Mouse (Mus musculus) mouse embryonic stem cell (cell line): ENCODE measurements around the gene Svs5.

Source experiments
- in situ Hi-C, 2 experiments: fragments of 300-500 bp; cut with MboI; formaldehyde crosslinking; loops; 1 replicate in 1 of 2; 3 replicates in 1 of 2; pipeline ENCODE4 v1.14.3; 2019 to 2020; ENCODE audit warnings: low sequenced_read_pairs in 2 of 2, low pct_unique_long_range_greater_than_20kb in 1 of 2, mixed read lengths in 1 of 2; ENCODE audit not compliant: unreplicated experiment in 1 of 2

Gene Svs5

DNA sequence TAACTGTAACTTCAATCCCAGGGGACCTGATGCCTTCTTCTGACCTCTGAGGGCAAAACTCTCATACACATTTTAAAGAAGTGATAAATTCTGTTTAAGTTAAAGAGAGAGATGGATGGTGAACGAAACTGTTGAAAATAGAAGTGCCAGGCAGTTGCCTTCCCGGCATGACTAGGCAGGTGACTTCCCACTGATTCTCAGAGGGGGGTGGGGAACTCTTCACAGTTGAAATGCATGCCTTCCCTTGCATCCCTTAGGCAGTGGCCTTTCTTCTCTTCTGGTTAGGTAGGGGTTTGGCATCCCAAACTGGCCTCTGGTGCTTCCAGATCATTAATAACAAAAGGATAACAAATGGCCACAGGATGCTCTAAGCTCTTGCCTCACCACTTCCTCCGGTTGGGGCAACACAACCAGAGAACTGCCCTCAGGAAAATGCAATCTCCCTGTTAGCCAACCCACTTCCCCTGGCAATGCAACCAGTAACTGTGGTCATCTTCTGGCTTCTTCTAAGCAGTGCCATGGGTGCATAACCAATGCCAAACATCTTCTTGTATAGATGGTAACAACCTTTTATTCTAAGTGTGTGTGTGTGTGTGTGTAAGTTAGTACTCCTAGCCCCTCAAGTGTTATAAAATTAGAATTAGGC, 40.0 kb downstream of the Svs5 start:
- in situ Hi-C loops: no loop called here

DNA sequence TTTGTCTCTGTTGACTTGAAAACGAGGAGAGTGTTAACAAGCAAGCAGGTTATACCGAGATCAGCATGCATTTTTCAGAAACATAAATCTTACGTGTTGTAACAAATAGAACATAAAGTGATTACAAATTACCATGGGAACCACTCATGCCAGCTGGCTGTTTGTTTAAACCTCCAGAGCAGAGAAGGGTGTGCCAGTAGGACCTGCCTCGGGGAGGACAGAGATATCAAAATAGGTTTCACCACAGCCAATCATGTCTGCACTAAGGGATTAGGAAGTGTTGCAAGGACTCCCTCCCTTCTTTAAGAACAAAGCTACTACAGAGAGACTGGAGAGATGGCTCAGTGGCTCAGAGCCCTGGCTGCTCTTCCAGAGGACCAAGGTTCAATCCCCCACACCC, 40.6 kb downstream of the Svs5 start:
- in situ Hi-C loops: no loop called here

DNA sequence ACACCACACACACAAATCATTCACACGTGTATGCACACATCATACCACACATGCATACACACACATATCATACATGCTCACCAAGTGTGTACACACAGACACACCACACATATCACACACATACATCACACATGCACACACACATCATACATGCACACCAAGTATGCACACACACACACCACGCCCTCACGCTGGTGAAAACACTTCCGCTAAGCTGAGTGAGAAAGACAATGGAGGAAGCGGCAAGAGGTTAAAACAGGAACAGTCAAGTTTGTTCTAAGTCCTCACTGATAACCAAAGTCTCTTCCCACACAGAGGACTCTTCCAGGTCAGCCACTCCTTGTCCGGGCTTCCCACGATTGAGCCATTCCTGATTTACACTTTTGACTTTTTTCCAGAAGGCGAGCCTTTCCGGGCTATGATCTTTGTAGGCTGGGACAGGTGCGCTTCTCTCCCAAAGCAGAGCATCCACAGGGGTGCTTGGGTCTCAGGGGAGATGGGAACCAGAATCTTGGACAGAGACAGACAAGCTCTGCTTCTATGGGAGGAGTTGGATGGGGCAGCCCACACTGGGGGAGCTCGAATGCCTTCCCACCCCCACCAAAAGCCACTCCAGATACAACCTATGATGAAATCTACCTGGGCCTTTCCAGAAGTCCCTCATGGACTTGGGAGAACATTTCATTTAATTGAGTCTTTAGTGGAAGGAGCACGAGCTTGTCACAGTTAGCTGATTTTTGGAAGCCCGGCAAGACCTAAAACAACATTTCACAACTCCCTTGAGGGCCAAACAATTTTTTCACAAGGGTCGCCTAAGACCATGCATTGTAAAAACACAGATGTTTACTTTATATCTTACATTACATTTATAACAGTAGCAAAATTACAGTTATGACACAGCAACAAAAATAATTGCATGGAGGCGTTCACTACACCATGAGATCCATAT, 45.2 kb downstream of the Svs5 start:
- in situ Hi-C loops: no loop called here

DNA sequence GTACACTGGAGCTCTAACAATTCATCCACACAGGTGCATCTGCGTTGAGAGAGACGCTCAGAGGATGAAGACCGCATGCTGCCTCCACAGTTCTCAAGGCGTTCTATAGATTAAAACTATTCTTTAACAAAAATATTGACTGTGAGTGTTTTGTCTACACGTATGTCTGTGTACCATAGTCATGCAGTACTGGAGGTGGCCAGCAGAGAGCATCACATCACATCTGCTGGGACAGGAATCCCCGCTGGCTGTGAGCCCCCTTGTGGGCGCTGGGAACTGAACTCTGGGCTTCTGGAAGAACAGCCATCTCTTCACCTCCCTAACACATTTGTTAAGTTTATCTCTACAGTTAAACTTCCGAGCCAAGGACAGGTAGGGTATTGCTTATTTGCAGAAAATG, 49.2 kb downstream of the Svs5 start:
- in situ Hi-C loops: no loop called here

GRCm38 (mm10) chr2:164382971-164383370, 50.4 kb downstream of the Svs5 start:
- in situ Hi-C loops: no loop called here
